Mouse (Mus musculus) erythroblast, embryonic 14.5 days (primary cell): ENCODE data around the gene Fry.

ENCODE experiments used
- GATA1 ChIP-seq: IDR thresholded peaks from 2 replicates; pipeline ENCODE4 v1.6.1; 2012; ENCODE audit warnings: low read length, inconsistent platforms, mixed read lengths
- TAL1 ChIP-seq: IDR thresholded peaks from 3 replicates; pipeline ENCODE4 v1.6.1; 2012; ENCODE audit warnings: low read length, inconsistent platforms, mixed read lengths

GRCm38 (mm10) chr5:150281084-150281483 lies 162.6 kb downstream of the Fry start:
- TF ChIP-seq GATA1 (no peak), TAL1 (no peak)
